Mouse (Mus musculus) midbrain, embryonic 16.5 days (tissue): ENCODE measurements at regions not wholly inside any gene's neighbourhood (a gene's known extent, or its start where the extent isn't known, plus 50 kb on each side); places are given as distances from the start of the nearest gene placed in this dataset.
"Not testable (repeated sequence)": the region's sequence is repeated elsewhere in the genome, so short reads cannot be mapped to it uniquely, and the experiment has no call there.

Experiments used
- ATAC-seq: fragments of 200-750 bp; cut with Nextera tagmentation; 2 replicates; pipeline ENCODE4 v1.8.0; 2017; ENCODE audit warnings: moderate TSS enrichment
- H3K27ac ChIP-seq: fragments of 300-500 bp; sonication (generic); 2 replicates; pipeline ENCODE4 v1.5.1; 2014; ENCODE audit warnings: mild to moderate bottlenecking, low read length, mixed read lengths
- H3K27me3 ChIP-seq: fragments of 300-500 bp; sonication (generic); 2 replicates; pipeline ENCODE4 v1.6.1; 2014; ENCODE audit warnings: low read depth, low read length, mixed read lengths; ENCODE audit not compliant: control insufficient read depth, insufficient read depth
- H3K36me3 ChIP-seq: fragments of 300-500 bp; sonication (generic); 2 replicates; pipeline ENCODE4 v1.6.1; 2014; ENCODE audit warnings: mild to moderate bottlenecking, low read length, moderate library complexity, mixed read lengths; ENCODE audit not compliant: control insufficient read depth, insufficient read depth
- H3K4me1 ChIP-seq: fragments of 300-500 bp; sonication (generic); 2 replicates; pipeline ENCODE4 v1.6.1; 2014; ENCODE audit warnings: mild to moderate bottlenecking, low read length, mixed read lengths; ENCODE audit not compliant: control insufficient read depth, insufficient read depth
- H3K4me2 ChIP-seq: fragments of 300-500 bp; sonication (generic); 2 replicates; pipeline ENCODE4 v1.6.1; 2014; ENCODE audit warnings: mild to moderate bottlenecking, low read length, mixed read lengths
- H3K4me3 ChIP-seq: fragments of 300-500 bp; sonication (generic); 2 replicates; pipeline ENCODE4 v1.5.1; 2014; ENCODE audit warnings: low read depth, mild to moderate bottlenecking, low read length, moderate library complexity, mixed read lengths
- H3K9ac ChIP-seq: fragments of 300-500 bp; sonication (generic); 2 replicates; pipeline ENCODE4 v1.6.1; 2014; ENCODE audit warnings: low read depth, low read length, mixed read lengths
- H3K9me3 ChIP-seq: fragments of 300-500 bp; sonication (generic); replicated peaks from 2 replicates; pipeline ENCODE4 v1.6.1; 2014; ENCODE audit warnings: mild to moderate bottlenecking, low read length, mixed read lengths; ENCODE audit not compliant: control insufficient read depth, poor library complexity, severe bottlenecking
- WGBS: fragments of 180-500 bp; shearing (Covaris S2); extraction: QIAGEN DNeasy Blood & Tissue Kit; methylation state at CpG from one replicate; pipeline ENCODE4 v1.1.7; 2014; 5-methylcytosine and 5-hydroxymethylcytosine counted together

- no peak overlapping the region for H3K9ac ChIP-seq
- H3K9me3 ChIP-seq, result no peaks in the 10 kb centered on the region
- no peak overlapping the region for H3K4me3 ChIP-seq
- no peaks in the 10 kb centered on the region for H3K27me3 ChIP-seq
- H3K4me1 ChIP-seq, result no peaks in the 10 kb centered on the region
- H3K4me2 ChIP-seq, result no peak overlapping the region
- ATAC-seq, result no peak
- no peaks in the 10 kb centered on the region for H3K36me3 ChIP-seq
- WGBS, result 56% methylated on average over 1 of the region's 1 CpGs
- no peak overlapping the region for H3K27ac ChIP-seq
These were observed 146.3 kb upstream of the Thrb start for GRCm38 (mm10) chr14:17513756-17514155.

- Histone ChIP-seq H3K36me3 (no peaks in the 10 kb centered on the region), H3K27me3 (no peaks in the 10 kb centered on the region)
- WGBS, result 88% methylated on average over 3 of the region's 3 CpGs
These were observed 137.4 kb upstream of the Thrb start for GRCm38 (mm10) chr14:17522696-17523095.

GRCm38 (mm10) chr14:17523916-17524315 is 136.1 kb upstream of the Thrb start:
- H3K4me1 ChIP-seq, result no peaks in the 10 kb centered on the region
- no peak overlapping the region for H3K4me2 ChIP-seq
- no peaks in the 10 kb centered on the region for H3K36me3 ChIP-seq
- no peak for ATAC-seq
- H3K9ac ChIP-seq, result no peak overlapping the region
- no peaks in the 10 kb centered on the region for H3K9me3 ChIP-seq
- WGBS, result 95% methylated on average over 4 of the region's 4 CpGs
- H3K4me3 ChIP-seq, result no peak overlapping the region
- H3K27me3 ChIP-seq, result no peaks in the 10 kb centered on the region
- H3K27ac ChIP-seq, result no peak overlapping the region

More at GRCm38 (mm10) chr14:17522696-17523095, 137.4 kb upstream of the Thrb start:
- Histone ChIP-seq H3K9me3 (no peaks in the 10 kb centered on the region), H3K4me2 (no peak overlapping the region), H3K4me1 (no peaks in the 10 kb centered on the region), H3K4me3 (no peak overlapping the region), H3K27ac (no peak overlapping the region), H3K9ac (no peak overlapping the region)
- ATAC-seq, result no peak

GRCm38 (mm10) chr14:17539322-17539721 is 120.7 kb upstream of the Thrb start:
- no peak for ATAC-seq
- Histone ChIP-seq H3K4me3 (no peak overlapping the region), H3K36me3 (no peaks in the 10 kb centered on the region), H3K9me3 (no peaks in the 10 kb centered on the region), H3K27me3 (no peaks in the 10 kb centered on the region), H3K4me1 (no peaks in the 10 kb centered on the region), H3K9ac (no peak overlapping the region), H3K27ac (no peak overlapping the region), H3K4me2 (no peak overlapping the region)
- 68% methylated on average over 1 of the region's 1 CpGs for WGBS

GRCm38 (mm10) chr14:17556458-17556857 is 103.6 kb upstream of the Thrb start:
- H3K9me3 ChIP-seq, result no peaks in the 10 kb centered on the region
- no peak overlapping the region for H3K4me2 ChIP-seq
- 96% methylated on average over 1 of the region's 1 CpGs for WGBS
- H3K4me1 ChIP-seq, result no peaks in the 10 kb centered on the region
- H3K4me3 ChIP-seq, result no peak overlapping the region
- no peaks in the 10 kb centered on the region for H3K36me3 ChIP-seq
- ATAC-seq, result no peak
- H3K27ac ChIP-seq, result no peak overlapping the region
- no peaks in the 10 kb centered on the region for H3K27me3 ChIP-seq
- no peak overlapping the region for H3K9ac ChIP-seq

- H3K4me1 ChIP-seq, H3K27me3 ChIP-seq, H3K9me3 ChIP-seq, H3K9ac ChIP-seq, H3K36me3 ChIP-seq, ATAC-seq, H3K27ac ChIP-seq, H3K4me3 ChIP-seq, H3K4me2 ChIP-seq: not testable (repeated sequence)
- WGBS, result 37% methylated on average over 3 of the region's 3 CpGs
These were observed 100.1 kb upstream of the Thrb start for GRCm38 (mm10) chr14:17560001-17560400.

- peak; percentile 56; the same call in 1 of the 2 replicates for ATAC-seq
- WGBS, result 54% methylated on average over 1 of the region's 1 CpGs
- H3K9ac ChIP-seq, result no peak overlapping the region
- H3K4me1 ChIP-seq, result peaks cover 2% of the 10 kb centered on the region; the same call in 1 of the 2 replicates
- no peak overlapping the region for H3K27ac ChIP-seq
- no peaks in the 10 kb centered on the region for H3K9me3 ChIP-seq
- no peak overlapping the region for H3K4me3 ChIP-seq
- no peak overlapping the region for H3K4me2 ChIP-seq
- H3K36me3 ChIP-seq, result no peaks in the 10 kb centered on the region
- H3K27me3 ChIP-seq, result no peaks in the 10 kb centered on the region
These were observed 92.1 kb upstream of the Thrb start for GRCm38 (mm10) chr14:17567927-17568326.

- H3K4me2 ChIP-seq, result no peak overlapping the region
- no peak for ATAC-seq
- no peak overlapping the region for H3K4me3 ChIP-seq
- H3K27ac ChIP-seq, result no peak overlapping the region
- H3K9ac ChIP-seq, result no peak overlapping the region
- H3K36me3 ChIP-seq, result no peaks in the 10 kb centered on the region
- peaks cover 2% of the 10 kb centered on the region; the same call in 1 of the 2 replicates for H3K4me1 ChIP-seq
- no peaks in the 10 kb centered on the region for H3K9me3 ChIP-seq
- 68% methylated on average over 2 of the region's 2 CpGs for WGBS
- no peaks in the 10 kb centered on the region for H3K27me3 ChIP-seq
These were observed 90.9 kb upstream of the Thrb start for GRCm38 (mm10) chr14:17569087-17569636.

- Histone ChIP-seq H3K4me1 (no peaks in the 10 kb centered on the region), H3K27ac (no peak overlapping the region), H3K9ac (no peak overlapping the region), H3K4me3 (no peak overlapping the region), H3K27me3 (no peaks in the 10 kb centered on the region), H3K36me3 (no peaks in the 10 kb centered on the region), H3K9me3 (no peaks in the 10 kb centered on the region), H3K4me2 (no peak overlapping the region)
- 65% methylated on average over 1 of the region's 1 CpGs for WGBS
- ATAC-seq, result no peak
These were observed 81.3 kb upstream of the Thrb start for GRCm38 (mm10) chr14:17578776-17579175.
